Mouse (Mus musculus) midbrain, embryonic 12.5 days (tissue): Measurements from ENCODE around the gene Flg. TPM values are rescaled to one million over a fixed set of nuclear protein-coding genes. Genes with fewer than 3 reads are reported as not detected.

Experiments
- ATAC-seq: fragments of 200-750 bp; cut with Nextera tagmentation; 2 replicates; pipeline ENCODE4 v1.8.0; 2017; ENCODE audit warnings: low read depth, moderate TSS enrichment, moderate library complexity; ENCODE audit not compliant: low FRiP score
- H3K27ac ChIP-seq: fragments of 300-500 bp; sonication (generic); replicated peaks from 2 replicates; pipeline ENCODE4 v1.5.1; 2016; ENCODE audit warnings: mild to moderate bottlenecking
- H3K27me3 ChIP-seq: fragments of 300-500 bp; sonication (generic); 2 replicates; pipeline ENCODE4 v1.6.1; 2016; ENCODE audit warnings: mild to moderate bottlenecking
- H3K36me3 ChIP-seq: fragments of 300-500 bp; sonication (generic); 2 replicates; pipeline ENCODE4 v1.6.1; 2016
- H3K4me1 ChIP-seq: fragments of 300-500 bp; sonication (generic); 2 replicates; pipeline ENCODE4 v1.6.1; 2016
- H3K4me2 ChIP-seq: fragments of 300-500 bp; sonication (generic); replicated peaks from 2 replicates; pipeline ENCODE4 v1.6.1; 2016; ENCODE audit warnings: mild to moderate bottlenecking, moderate library complexity
- H3K4me3 ChIP-seq: fragments of 300-500 bp; sonication (generic); 2 replicates; pipeline ENCODE4 v1.5.1; 2016; ENCODE audit warnings: mild to moderate bottlenecking
- H3K9ac ChIP-seq: fragments of 300-500 bp; sonication (generic); replicated peaks from 2 replicates; pipeline ENCODE4 v1.6.1; 2016; ENCODE audit warnings: mild to moderate bottlenecking, moderate library complexity
- H3K9me3 ChIP-seq: fragments of 300-500 bp; sonication (generic); 2 replicates; pipeline ENCODE4 v1.6.1; 2016; ENCODE audit warnings: mild to moderate bottlenecking
- WGBS: fragments of 180-500 bp; shearing (Covaris S2); methylation state at CpG from one replicate; pipeline ENCODE4 v1.1.7; 2016; 5-methylcytosine and 5-hydroxymethylcytosine counted together
- polyA plus RNA-seq: library from polyadenylated mRNA; unstranded; fragments of >200 nt; fragmentation: Nextera tagmentation; extraction: Ambion mirVana; gene quantifications from 2 replicates; pipeline ENCODE4 v1.2.1, GENCODE M21; 2016

Gene Flg
- not detected in 2 replicates for polyA plus RNA-seq

DNA sequence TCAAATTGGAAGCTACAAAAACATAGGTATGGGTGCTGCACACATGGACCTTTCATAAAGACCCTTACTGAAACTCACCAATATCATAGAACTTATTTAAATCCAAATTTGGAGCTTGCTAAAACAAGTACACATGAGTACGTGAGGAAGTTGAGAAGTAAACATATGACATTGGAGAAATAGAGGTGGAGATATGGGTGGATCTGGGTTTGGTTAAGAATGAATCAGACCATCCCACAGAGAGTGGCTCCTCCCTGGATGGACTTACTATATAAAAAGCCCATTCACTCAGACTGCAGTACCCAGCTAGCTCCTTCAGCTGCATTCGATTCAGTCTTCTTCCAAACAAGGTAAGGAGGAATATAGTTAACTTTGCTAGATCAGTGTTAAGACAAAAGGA lies at the start of gene Flg:
TSS of gene Flg (plus strand) at position 301 of the 400 bp plus-strand sequence.
- Histone ChIP-seq H3K36me3 (no peaks in the 10 kb centered on the region), H3K27me3 (no peaks in the 10 kb centered on the region), H3K9me3 (no peaks in the 10 kb centered on the region), H3K4me1 (no peaks in the 10 kb centered on the region), H3K9ac (no peak within 1 kb of the TSS), H3K4me2 (no peak within 1 kb of the TSS), H3K4me3 (no peak within 1 kb of the TSS), H3K27ac (no peak within 1 kb of the TSS)
- ATAC-seq = no peak
- WGBS = 92% methylated on average over 2 of the region's 2 CpGs

DNA sequence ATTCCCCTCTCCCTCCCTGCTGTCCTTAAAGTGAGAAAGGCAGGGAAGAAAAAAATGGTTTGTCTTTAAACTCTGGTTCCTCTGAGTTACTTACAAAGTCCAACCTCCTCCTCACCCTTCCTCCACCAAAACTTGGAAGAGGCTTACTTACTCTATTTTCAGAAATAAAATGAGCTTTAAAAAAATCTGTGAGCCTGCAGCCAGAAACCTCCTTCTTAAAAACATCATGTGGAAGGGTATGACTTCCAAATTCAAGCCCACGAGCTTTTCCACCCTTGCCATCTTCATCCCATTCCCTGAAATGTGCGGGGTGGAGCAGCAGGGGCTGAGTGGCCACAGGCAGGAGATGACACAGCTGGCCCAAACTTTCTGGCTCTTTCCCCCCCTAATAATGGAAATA lies 24.2 kb downstream of the Flg start:
- no peaks in the 10 kb centered on the region for H3K9me3 ChIP-seq
- ATAC-seq = no peak
- no peak overlapping the region for H3K9ac ChIP-seq
- no peak overlapping the region for H3K4me3 ChIP-seq
- H3K36me3 ChIP-seq = no peaks in the 10 kb centered on the region
- WGBS = 84% methylated on average over 2 of the region's 2 CpGs
- no peak overlapping the region for H3K4me2 ChIP-seq
- no peaks in the 10 kb centered on the region for H3K27me3 ChIP-seq
- no peak overlapping the region for H3K27ac ChIP-seq
- no peaks in the 10 kb centered on the region for H3K4me1 ChIP-seq

DNA sequence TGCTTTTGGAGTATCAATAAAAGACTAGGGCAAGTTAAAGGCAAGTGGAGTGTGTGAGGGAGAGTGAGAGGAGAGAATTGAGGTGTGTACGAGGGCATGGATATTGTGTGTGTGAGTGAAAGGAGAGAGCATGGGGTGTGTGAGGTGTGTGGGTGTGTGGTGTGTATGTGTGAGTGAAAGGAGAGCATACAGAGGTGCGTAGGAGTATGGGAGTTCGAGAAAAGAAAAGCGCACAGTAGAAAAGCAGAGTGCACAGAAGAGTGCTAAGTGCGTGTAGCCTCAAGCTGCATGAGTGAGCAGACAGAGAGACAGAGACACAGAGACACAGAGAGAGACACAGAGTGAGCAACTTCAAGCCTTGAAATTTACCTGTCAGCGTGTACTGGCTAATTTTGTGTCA lies 26.5 kb downstream of the Flg start:
- H3K4me3 ChIP-seq = no peak overlapping the region
- H3K9ac ChIP-seq = no peak overlapping the region
- no peaks in the 10 kb centered on the region for H3K36me3 ChIP-seq
- no peak for ATAC-seq
- H3K27ac ChIP-seq = no peak overlapping the region
- no peaks in the 10 kb centered on the region for H3K4me1 ChIP-seq
- H3K9me3 ChIP-seq = no peaks in the 10 kb centered on the region
- no peaks in the 10 kb centered on the region for H3K27me3 ChIP-seq
- H3K4me2 ChIP-seq = no peak overlapping the region
- WGBS = 87% methylated on average over 6 of the region's 6 CpGs

DNA sequence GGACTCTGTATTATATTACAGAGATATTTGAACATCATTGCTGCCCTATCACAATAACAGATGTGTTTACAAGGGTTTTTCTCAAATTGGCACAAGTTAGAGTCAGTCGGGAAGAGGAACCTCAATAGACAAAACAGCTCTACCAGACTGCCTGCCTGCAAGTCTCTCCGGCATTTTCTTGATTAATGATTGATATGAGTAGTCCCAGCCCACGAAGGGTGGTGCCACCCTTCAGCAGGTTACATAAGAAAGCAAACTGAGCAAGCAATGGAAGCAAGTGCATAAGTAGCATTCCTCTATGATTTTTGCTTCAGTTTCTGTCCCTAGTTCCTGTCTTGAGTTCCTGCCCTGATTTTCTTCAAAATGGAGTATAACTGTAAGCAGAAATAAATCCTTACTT lies 28.6 kb downstream of the Flg start:
- H3K9ac ChIP-seq = no peak overlapping the region
- no peak overlapping the region for H3K27ac ChIP-seq
- H3K4me1 ChIP-seq = no peaks in the 10 kb centered on the region
- ATAC-seq = no peak
- no peaks in the 10 kb centered on the region for H3K36me3 ChIP-seq
- no peaks in the 10 kb centered on the region for H3K9me3 ChIP-seq
- H3K4me3 ChIP-seq = no peak overlapping the region
- H3K4me2 ChIP-seq = no peak overlapping the region
- 76% methylated on average over 3 of the region's 3 CpGs for WGBS
- H3K27me3 ChIP-seq = no peaks in the 10 kb centered on the region

DNA sequence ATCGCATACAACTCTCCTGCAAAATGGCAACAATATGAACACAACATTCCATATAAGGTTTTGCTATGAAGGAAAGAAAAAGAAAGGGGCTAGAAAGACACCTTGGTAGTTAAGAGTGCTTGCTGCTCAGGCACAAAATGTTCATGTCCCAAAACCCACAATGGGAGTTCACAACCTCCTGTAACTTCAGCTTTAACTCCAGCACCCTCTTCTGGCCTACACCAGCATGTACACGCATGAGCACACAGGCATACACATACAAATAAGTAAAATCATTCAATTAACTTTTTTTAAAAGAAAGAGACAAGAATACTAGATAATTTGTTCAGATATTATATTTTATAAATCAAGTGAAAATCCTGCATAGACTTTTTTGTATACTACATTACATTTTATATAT lies 32.8 kb downstream of the Flg start:
- 79% methylated on average over 2 of the region's 2 CpGs for WGBS
- no peaks in the 10 kb centered on the region for H3K4me1 ChIP-seq
- ATAC-seq = no peak
- H3K9me3 ChIP-seq = no peaks in the 10 kb centered on the region
- no peaks in the 10 kb centered on the region for H3K27me3 ChIP-seq
- H3K4me2 ChIP-seq = no peak overlapping the region
- no peak overlapping the region for H3K9ac ChIP-seq
- H3K4me3 ChIP-seq = no peak overlapping the region
- H3K27ac ChIP-seq = no peak overlapping the region
- H3K36me3 ChIP-seq = no peaks in the 10 kb centered on the region

DNA sequence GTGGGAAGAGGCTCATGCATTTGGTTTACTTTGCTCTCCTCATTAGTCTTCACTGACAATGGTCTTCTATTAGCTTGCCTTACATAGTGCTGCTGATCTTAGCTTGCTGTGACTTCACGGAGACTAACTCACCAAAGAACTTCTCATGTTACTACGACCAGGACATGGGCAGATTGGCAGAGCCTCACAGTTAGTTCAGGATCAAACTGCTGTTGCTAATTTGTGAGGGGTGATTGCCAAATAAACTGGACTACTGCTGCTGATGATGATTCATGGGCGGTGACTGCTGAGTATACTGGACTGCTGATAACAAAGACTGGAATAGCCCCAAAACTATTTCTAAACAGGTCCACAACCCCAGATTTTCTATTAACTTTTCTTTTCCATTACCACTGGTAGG lies 38.0 kb downstream of the Flg start:
- Histone ChIP-seq H3K9ac (no peak overlapping the region), H3K4me1 (no peaks in the 10 kb centered on the region), H3K27ac (no peak overlapping the region), H3K4me2 (no peak overlapping the region), H3K9me3 (no peaks in the 10 kb centered on the region), H3K36me3 (no peaks in the 10 kb centered on the region), H3K4me3 (no peak overlapping the region), H3K27me3 (no peaks in the 10 kb centered on the region)
- no peak for ATAC-seq
- WGBS = 76% methylated on average over 3 of the region's 3 CpGs

DNA sequence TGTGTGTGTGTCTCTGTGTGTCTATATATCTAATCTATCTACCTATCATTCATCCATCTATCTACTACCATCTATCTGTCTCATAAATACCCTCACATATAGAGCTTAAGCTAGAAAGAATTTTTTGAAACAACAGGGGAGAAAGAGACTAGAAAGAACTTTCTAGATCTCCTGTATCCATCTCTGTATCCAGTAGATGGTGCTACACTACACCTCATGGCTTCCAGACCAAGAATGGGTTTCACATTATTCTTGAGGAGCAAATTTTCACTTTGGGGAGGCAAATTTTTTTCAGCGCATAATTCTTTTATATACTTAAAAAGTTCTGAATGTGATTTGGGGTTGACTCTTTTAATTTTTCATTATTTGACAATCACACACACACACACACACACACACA lies 41.1 kb downstream of the Flg start:
- Histone ChIP-seq H3K27ac (no peak overlapping the region), H3K27me3 (no peaks in the 10 kb centered on the region), H3K4me3 (no peak overlapping the region), H3K4me2 (no peak overlapping the region), H3K4me1 (no peaks in the 10 kb centered on the region), H3K9ac (no peak overlapping the region), H3K36me3 (no peaks in the 10 kb centered on the region), H3K9me3 (no peaks in the 10 kb centered on the region)
- ATAC-seq = no peak
- WGBS = 90% methylated on average over 1 of the region's 1 CpGs

DNA sequence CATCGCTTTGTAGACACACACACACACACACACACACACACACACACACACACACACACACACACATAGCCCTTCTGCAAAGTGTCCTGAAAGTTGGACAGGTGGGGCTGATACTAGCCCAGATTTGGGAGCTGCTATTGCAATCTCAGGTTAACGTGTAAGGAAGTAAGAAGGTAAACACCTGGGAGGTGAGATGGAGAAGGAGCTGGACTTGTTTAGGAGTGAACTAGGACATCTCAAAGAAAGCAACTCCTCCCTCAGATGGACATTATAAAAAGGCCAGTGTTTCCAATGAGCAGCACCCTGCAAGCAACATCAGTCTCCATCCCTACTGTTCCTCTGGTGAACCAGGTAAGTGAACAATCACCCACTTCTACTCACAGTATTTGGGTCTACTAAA lies 46.1 kb downstream of the Flg start, which contains the start of gene Hrnr:
TSS of gene Hrnr (plus strand) at position 301 of the 400 bp plus-strand sequence.
- no peaks in the 10 kb centered on the region for H3K9me3 ChIP-seq
- no peak within 1 kb of the TSS for H3K4me2 ChIP-seq
- ATAC-seq = no peak
- 74% methylated on average over 2 of the region's 2 CpGs for WGBS
- no peak within 1 kb of the TSS for H3K4me3 ChIP-seq
- no peak within 1 kb of the TSS for H3K27ac ChIP-seq
- H3K4me1 ChIP-seq = no peaks in the 10 kb centered on the region
- no peaks in the 10 kb centered on the region for H3K36me3 ChIP-seq
- H3K27me3 ChIP-seq = no peaks in the 10 kb centered on the region
- H3K9ac ChIP-seq = no peak within 1 kb of the TSS

DNA sequence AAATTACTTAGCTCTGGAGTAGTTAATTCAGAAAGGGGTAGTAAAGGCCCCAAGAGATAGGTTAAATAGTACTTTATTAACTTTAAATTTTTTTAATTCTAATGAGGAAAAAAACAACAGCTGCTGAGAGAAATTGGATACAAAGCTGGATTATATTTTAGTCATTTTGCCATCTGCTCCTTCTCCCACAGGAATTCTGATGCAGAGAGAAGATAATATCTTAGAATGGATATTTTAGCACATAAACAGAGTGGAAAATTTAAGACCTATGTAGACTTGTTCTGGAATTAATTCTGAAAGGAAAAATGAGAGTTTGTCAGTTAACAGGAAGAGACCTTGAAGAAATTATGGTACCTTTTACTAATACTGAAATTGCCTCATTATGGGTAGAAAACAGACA lies 64.4 kb downstream of the Flg start:
- Histone ChIP-seq H3K4me3 (no peak overlapping the region), H3K36me3 (no peaks in the 10 kb centered on the region), H3K27me3 (no peaks in the 10 kb centered on the region), H3K9ac (no peak overlapping the region), H3K27ac (no peak overlapping the region), H3K4me1 (no peaks in the 10 kb centered on the region), H3K4me2 (no peak overlapping the region), H3K9me3 (no peaks in the 10 kb centered on the region)
- ATAC-seq = no peak

DNA sequence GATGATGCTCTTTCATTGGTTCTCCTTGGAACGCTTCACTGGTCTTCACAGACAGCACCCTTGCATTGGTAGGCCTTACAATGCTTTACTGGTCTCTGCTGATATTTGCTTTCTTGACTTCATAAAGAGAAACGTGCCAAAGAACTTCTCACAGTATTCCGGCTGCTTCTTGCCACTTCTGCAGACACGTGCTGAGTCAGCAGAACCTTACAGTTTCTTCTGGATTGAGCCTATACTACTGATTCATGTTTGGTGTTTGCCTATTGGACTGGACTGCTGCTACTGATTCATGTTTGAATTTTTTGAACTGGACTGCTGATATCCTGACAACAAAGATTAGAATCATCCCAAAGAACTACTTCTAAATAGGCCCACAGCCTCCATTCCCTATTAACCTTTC lies 66.7 kb downstream of the Flg start:
- no peak overlapping the region for H3K4me2 ChIP-seq
- H3K9me3 ChIP-seq = no peaks in the 10 kb centered on the region
- H3K36me3 ChIP-seq = no peaks in the 10 kb centered on the region
- 87% methylated on average over 4 of the region's 4 CpGs for WGBS
- no peak overlapping the region for H3K9ac ChIP-seq
- ATAC-seq = no peak
- no peak overlapping the region for H3K27ac ChIP-seq
- no peaks in the 10 kb centered on the region for H3K27me3 ChIP-seq
- no peaks in the 10 kb centered on the region for H3K4me1 ChIP-seq
- H3K4me3 ChIP-seq = no peak overlapping the region

Other genes with a start within 250 kb of the Flg start
- gene Gm4858, start 204.7 kb upstream of the Flg start, polyA plus RNA-seq = not detected in 2 replicates
- gene Crnn, start 128.7 kb upstream of the Flg start, polyA plus RNA-seq = not detected in 2 replicates
- not detected in 2 replicates for gene Flg2, start 76.2 kb upstream of the Flg start, polyA plus RNA-seq
- not detected in 2 replicates for gene Hrnr, start 46.2 kb downstream of the Flg start, polyA plus RNA-seq
- not detected in 2 replicates for gene Rptn, start 120.2 kb downstream of the Flg start, polyA plus RNA-seq
- gene Tchh, start 168.8 kb downstream of the Flg start, polyA plus RNA-seq = 0.90 and 1.2 TPM in 2 replicates
- gene Tchhl1, start 195.2 kb downstream of the Flg start, polyA plus RNA-seq = not detected in 2 replicates
- gene S100a11, start 247.0 kb downstream of the Flg start, polyA plus RNA-seq = 340 and 424 TPM in 2 replicates